Mouse (Mus musculus): ENCODE data around the gene Uvssa.
"Not testable (repeated sequence)": the region's sequence is repeated elsewhere in the genome, so short reads cannot be mapped to it uniquely, and the experiment has no call there.

Uvssa gene

DNA sequence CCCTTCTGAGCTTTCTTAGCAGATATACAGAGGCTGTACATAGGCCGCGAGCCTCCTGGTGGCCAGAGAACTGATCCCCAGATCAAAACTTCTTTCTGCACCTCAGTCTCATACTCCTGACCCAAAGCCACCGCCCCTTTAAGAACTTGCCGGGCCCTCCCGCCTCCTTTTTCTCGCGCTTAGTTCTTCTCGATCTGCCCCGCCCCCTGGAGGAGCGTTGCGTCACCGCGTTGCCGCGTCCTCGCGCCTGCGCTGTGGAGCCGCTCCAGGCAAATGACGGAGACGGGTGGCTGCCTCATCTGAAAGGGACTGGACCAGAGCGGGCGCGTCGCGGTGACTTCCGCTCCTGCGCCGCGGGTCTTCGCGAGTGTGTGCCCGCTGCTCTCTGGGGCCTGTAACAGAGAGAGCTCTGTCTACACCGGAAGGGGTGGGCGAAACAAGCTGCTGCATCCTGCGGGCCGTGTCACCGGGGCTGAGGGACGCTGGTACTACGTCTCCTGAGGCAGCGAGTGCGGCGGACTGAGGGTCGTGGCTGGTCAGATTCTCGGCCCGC, at the start of gene Uvssa:
Gene Uvssa, plus strand, starts transcription at position 248 of the 553 bp plus-strand sequence.
- DNase-seq, result peak; percentile 100

DNA sequence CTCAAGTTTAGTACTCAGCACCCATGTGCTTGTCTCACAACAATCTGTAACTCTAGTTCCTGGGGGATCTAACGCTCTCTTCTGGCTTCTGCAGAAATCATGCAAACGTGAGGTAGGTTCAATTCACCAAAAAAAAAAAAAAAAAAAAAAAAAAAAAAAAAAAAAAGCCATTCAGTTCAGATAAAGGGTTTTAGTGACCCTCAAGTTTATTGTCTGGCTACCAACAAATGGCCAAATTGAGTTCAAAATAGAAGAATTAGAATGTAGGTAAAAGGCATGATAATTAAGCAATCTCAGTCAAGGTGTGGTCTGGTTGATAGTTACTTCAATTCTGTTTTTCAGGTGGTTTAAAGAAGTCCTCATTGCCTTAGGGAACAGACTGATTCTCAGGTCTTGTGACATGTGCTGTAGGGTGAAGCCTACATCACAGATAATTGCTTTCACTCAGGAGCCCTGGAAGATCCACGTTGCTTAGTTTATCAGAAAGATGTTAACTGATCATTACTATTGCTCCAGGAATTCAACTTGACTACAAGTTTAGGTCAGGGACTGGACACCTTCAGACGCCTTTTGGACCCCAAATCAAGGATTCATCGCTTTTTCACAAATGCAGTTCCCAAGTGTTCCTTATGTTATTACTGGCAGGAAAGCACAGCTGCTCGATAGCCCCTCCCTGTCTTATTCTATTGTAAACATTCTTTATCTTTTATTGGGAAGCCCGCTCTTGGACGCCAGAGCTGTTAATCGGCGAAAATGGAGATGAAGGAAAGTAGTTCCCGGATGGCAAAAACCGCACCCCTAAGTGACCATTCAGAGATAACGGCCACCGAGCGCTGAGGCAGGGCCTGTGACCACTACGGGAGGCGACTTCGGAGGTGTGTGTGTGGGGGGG, 43.7 kb upstream of the Uvssa start:
- no peak for DNase-seq

DNA sequence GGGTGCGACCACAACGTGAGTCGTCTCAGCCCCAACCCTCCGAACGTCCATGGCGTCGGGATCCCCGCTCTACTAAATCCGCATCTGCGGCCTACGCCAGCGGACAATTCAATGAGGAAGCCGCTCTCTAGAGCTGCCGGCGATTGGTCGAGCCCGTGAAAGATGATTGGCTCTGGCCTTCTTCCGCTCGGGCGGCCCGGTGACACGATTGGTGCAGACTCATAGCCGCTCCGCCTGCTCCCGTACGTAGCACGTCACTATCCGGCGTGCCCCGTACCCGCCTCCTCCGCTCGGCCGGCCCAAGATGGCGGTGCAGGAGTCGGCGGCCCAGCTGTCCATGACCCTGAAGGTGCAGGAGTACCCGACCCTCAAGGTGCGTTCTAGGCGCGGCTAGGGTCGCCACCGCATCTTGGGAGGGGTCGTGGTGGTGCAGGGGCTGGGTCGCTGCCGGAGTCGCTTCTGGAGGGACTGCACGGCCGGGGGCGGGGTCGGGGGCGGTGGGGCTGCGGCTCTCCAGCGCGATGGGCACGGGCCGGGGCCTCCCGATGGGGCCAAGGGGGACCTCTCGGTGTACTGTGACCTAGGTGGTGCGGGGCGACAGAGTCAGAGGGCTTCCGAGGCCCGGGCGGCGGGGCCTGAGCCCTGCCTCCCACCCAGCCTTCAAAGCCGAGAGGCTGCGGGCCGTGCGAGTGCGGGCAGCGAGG, 42.9 kb upstream of the Uvssa start, which contains the start of gene Maea:
Gene Maea, plus strand, starts transcription at position 237 of the 704 bp plus-strand sequence.
- DNase-seq, result peak; percentile 97

- peak; percentile 64 for DNase-seq
Measured at GRCm38 (mm10) chr5:33335977-33336360, 42.4 kb upstream of the Uvssa start.

DNA sequence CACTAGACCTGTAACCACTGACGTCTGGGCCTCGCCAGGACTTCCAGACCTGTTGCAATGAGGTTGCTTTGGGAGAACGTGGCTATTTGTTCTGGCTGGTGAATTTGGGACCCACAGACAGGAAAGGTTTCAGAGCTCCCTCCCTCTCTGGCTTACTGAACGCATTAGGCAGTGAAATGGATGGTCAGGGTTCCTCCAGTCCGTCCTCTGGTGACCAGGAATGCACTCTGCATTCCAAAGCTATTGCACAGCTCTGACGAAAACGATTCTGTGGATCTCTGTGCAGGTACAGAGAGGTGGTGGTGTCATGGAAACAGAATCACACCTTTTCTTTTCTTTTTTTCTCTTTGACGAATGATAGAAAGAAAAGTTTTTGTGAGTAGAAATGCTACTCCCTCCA, 41.1 kb upstream of the Uvssa start:
- DNase-seq, result no peak

DNA sequence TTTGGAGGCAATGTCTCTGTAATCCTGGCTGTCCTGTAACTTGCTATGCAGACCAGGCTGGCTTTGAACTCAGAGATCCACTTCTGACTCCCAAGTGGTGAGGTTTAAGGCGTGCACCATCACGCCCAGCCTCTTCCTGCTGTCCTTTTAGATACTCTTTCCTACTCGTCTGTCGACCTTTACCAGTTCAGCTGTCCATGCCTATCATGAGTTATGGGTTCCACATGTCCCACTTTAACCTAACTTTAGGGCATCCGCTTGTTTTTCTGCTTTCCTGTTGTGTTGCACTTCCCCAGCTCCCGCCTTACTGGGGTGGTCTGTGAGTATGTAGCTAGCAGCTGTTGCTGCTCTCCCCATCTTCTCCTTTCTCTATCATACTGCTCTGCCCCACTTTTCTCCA, 37.2 kb upstream of the Uvssa start:
- DNase-seq, result no peak

DNA sequence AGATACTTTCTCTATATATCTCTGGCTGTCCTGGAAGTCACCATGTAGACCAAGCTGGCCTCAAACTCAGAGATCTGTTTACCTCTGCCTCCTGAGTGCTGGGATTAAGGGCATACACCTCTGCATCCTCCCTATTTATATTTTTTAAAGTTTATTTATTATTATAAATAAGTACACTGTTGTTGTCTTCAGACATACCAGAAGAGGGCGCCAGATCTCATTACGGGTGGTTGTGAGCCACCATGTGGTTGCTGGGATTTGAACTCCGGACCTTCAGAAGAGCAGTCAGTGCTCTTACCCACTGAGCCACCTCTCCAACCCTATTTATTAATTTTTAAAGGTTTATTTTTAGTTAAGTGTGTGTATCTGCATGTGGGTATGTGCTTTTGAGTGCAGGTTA, 36.1 kb upstream of the Uvssa start:
- not testable (repeated sequence) for DNase-seq

DNA sequence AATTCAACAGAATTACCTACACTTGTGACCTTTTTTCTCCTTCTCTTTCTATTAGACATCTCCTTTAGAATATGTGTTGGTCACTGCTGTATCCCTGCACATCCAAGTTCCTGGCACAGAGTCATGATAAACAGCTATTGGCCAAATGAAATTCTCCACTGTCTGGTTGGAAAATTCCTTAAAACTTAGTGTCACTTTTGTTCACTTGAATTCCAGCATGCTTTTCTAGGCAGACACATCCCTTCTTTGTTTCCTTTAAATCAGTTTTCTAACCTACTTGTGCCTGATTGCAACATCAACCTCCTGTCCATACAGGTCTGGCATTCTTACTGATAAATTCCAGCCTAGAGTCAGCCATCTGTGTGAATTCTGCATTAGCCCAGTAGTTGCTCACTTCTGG, 35.5 kb upstream of the Uvssa start:
- DNase-seq, result no peak

DNA sequence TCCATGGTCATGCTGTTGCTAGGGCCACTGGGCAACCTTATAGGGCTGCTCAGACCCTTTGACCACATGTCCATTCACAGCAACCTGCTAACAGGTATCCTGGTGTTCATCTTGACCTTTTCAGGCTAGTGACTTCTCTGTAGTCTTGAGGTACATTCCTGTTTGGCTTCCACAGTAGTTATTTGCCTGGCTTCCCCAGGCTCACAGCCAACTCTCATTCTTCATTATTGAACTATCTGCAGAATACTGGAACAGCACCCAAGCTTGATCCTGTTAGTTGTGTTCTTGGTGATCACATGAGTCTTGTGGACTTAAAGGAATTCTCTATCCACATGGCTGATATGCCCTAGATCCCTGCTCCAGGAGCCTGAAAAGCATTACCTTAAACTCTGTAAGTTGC, 34.8 kb upstream of the Uvssa start:
- DNase-seq, result no peak

- no peak for DNase-seq
Measured at GRCm38 (mm10) chr5:33344070-33344469, 34.3 kb upstream of the Uvssa start.

- no peak for DNase-seq
Measured at GRCm38 (mm10) chr5:33347620-33348019, 30.7 kb upstream of the Uvssa start.

DNA sequence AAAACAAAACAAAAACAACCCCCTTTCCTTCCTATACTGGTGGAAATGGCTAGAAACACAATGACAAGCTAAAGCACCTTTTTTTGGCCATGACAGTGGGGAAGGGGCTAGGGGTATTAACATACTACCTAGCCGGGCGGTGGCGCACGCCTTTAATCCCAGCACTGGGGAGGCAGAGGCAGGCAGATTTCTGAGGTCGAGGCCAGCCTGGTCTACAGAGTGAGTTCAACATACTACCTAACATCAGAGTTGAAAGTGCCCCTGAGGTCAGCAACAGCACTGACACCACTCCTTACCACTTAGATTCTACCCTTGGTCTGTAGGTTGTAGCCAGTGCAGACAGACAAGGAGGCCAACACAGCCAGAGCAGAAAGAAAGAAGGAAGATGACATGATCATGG, 29.1 kb upstream of the Uvssa start:
- DNase-seq, result no peak

GRCm38 (mm10) chr5:33349706-33350105, 28.6 kb upstream of the Uvssa start:
- DNase-seq, result no peak

- no peak for DNase-seq
Measured at GRCm38 (mm10) chr5:33351556-33352272, 26.6 kb upstream of the Uvssa start.

DNA sequence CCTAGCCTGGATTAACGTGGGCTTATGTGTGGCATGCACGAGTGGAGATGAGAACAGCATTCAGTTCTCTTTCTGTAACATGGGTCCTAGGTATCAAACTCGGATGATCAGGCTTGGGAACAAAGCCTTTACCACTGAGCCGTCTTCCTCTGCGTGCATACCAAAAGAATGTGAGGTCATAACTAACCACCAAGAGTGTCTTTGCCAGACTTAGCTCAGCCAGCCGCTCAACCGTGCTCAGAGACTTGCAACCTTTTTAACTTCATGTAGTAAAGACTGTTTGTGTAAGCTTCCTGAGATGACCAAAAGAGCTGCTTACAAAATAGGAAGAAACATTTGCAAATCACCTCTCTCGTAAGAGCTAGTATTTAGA, 26.1 kb upstream of the Uvssa start:
- no peak for DNase-seq

DNA sequence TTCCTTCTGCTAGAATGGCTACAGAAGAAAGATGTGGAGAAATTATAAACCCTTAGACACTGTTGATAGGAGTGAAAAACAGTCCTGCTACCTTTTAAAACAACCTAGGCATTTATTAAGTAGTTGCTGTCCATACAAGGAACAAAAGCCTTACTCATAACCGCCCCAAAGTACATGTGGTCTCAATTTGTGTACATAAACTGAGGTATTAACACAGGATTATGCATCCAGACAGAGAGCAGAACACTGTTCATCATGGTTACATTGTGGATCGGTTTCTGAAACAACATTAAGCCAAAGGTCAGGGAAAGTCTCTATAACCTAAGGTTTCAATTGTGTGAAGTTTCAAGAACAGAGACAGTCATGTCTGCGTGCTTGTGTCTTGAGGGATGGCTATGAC, 25.3 kb upstream of the Uvssa start:
- no peak for DNase-seq

DNA sequence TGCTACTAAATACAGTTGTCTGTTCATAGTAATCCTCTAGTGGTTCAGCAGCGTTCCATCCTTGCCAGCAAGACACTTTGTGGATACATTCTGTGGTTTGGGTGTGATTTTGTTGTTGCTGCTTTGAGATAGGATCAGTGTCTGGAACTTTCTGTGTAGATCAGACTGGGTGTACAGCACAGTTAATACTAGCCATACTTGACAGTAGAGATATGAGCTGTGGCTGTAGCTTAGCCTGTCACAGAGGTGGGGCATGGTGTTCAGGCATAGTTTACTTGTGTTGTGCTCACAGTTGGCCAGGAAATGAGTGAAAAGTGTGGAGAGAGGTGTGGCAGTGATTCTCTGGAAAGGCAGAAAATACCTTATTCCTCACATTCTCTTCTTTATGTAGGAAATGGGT, 20.9 kb upstream of the Uvssa start:
- DNase-seq, result no peak

- DNase-seq, result no peak
Measured at GRCm38 (mm10) chr5:33358467-33358866, 19.9 kb upstream of the Uvssa start.

DNA sequence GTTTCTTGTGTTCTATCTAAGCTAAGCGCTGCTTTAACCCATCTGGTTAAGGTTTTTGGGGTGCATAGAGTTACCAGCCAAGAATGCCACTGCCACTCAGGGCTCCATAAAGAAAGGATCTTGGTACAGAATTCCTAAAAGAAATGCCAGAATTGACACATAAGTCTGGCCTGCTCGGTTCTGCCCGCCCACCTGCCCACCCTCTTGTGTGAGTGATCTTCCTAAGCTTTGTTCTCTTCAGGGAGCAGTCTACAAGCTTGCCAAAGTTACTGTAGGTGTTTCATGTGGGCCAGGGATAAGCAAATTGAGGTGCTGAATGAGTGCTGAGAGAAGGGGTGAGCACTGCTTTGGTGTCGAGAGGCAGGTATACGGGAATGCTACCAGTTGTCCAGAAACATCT, 15.1 kb upstream of the Uvssa start:
- no peak for DNase-seq

- no peak for DNase-seq
Measured at GRCm38 (mm10) chr5:33368651-33369050, 9.7 kb upstream of the Uvssa start.

DNA sequence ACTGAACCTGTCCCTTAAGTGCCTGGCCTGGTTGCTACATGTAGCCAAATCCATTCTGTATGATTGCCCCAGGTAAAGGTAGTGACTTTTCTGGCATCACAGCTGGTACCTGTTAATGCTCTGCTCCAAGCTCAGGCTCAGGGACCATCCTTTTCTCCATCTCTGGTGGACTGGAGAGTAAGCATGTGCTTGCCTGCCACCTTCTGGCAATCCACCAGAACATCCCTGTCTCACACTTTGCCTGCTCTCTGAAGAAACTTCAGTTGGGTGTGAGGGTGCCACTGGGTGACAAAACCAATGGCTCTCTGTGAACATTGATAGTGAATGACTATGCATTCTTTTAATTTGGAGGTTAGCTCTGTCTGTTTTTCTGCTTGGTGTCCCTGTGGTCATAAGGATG, 7.2 kb upstream of the Uvssa start:
- peak; percentile 45 for DNase-seq

GRCm38 (mm10) chr5:33371668-33372067, 6.7 kb upstream of the Uvssa start:
- no peak for DNase-seq

- DNase-seq, result peak; percentile 40
Measured at GRCm38 (mm10) chr5:33372331-33373038, 5.9 kb upstream of the Uvssa start.

Measured in kidney, postnatal 10 days (tissue).